Mouse (Mus musculus): ENCODE measurements around the gene Maml3. TPM values are rescaled to one million over a fixed set of nuclear protein-coding genes. Genes with fewer than 3 reads are reported as not detected.

Maml3 gene
- total and polyA plus RNA-seq, 3 experiments: 0.81 to 1.8 (median 0.98) TPM

DNA sequence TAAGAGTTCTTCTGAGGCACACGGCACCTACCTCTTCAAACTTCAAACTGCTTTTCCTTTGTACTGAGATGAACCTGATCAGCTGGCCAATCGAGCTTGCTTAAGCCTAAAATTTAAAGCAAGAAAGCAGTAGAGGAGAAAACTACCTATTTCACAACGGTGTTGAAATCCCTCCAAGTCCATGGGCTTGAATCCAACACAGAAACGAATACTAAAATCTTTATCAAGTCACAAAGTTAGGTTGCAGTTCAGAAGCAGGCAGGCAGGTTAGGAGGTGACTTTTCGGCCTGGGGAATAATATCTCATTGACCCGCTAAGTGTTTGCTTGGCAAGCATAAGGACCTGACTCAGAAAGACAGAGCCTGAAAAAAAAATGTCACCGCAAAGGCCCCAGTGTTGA, 64.9 kb downstream of the Maml3 start:
- H3K9ac ChIP-seq (ENCODE audit: insufficient read depth, low read depth): no peak overlapping the region
- DNase-seq (ENCODE audit: extremely low read depth): no peak
- in situ Hi-C loops (cut with MboI; ENCODE audit: low pct_ligation_motif_present, low pct_unique_long_range_greater_than_20kb, low sequenced_read_pairs): no loop called here

DNA sequence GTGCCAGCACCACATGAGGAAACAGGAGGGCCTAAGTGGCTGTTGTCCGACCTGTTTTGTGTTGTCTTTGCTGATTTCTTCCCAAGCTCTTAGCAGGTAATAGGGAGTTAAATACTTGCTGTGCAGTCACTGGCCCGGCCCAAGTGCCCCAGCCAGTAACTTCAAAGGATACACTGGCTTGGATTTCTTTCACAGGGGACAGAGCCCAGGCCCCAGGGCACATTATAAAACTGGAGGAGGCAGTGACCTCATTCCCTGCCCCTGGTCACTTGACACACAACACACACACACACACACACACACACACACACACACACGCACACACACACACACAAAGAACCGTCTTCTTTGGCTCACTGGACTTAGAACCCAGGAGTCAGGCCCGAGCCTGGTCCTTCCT, 67.6 kb downstream of the Maml3 start:
- Histone ChIP-seq H3K9me3 (replicated peaks; ENCODE audit: low read length) (no peaks in the 10 kb centered on the region), H3K27me3 (replicated peaks) (no peaks in the 10 kb centered on the region), H3K36me3 (replicated peaks in 1 of 2; ENCODE audit: control insufficient read depth in 1 of 2, insufficient read depth in 1 of 2, low read length in 1 of 2) (no peaks in the 10 kb centered on the region), H3K27ac (ENCODE audit: insufficient read depth, low read depth) (no peak overlapping the region), H3K4me3 (replicated peaks in 1 of 3; ENCODE audit: low read depth in 2 of 3, low read length in 2 of 3, poor library complexity in 1 of 3) (no peak overlapping the region), H3K9ac (ENCODE audit: insufficient read depth, low read depth) (no peak overlapping the region), H3K4me1 (ENCODE audit: control insufficient read depth in 1 of 2, insufficient read depth in 2 of 2) (peaks cover 0 to 23% of the 10 kb centered on the region in 2 experiments; a peak in 2 of 4 replicates), H3K4me2 (ENCODE audit: insufficient read depth, low read depth, poor library complexity, severe bottlenecking) (no peak overlapping the region), H3K79me2 (replicated peaks; ENCODE audit: control insufficient read depth, extremely low read depth, insufficient read depth, poor library complexity, severe bottlenecking) (no peaks in the 10 kb centered on the region)
- in situ Hi-C loops (cut with MboI; ENCODE audit: low pct_ligation_motif_present, low pct_unique_long_range_greater_than_20kb, low sequenced_read_pairs): no loop called here
- dilution Hi-C loops (cut with MboI; ENCODE audit: extremely low pct_ligation_motif_present, extremely low pct_unique_long_range_greater_than_20kb, low sequenced_read_pairs): no loop called here
- no peak for TF ChIP-seq MAFK (IDR thresholded peaks at IDR 0.05; ENCODE audit: insufficient replicate concordance, low read length)
- TF ChIP-seq PAX5 (IDR thresholded peaks at IDR 0.05; ENCODE audit: low read length): no peak
- no peak for TF ChIP-seq ZNF384 (IDR thresholded peaks at IDR 0.05; ENCODE audit: low read depth, low read length)
- no peak for TF ChIP-seq MXI1 (IDR thresholded peaks at IDR 0.05; ENCODE audit: low read depth, low read length)
- no peak for TF ChIP-seq MEF2A (IDR thresholded peaks at IDR 0.05; ENCODE audit: borderline replicate concordance, low read depth, low read length)
- no peak for DNase-seq (ENCODE audit: extremely low read depth)

More for the DNA sequence above, 64.9 kb downstream of the Maml3 start:
- H3K9me3 ChIP-seq (replicated peaks; ENCODE audit: low read length): no peaks in the 10 kb centered on the region
- H3K27me3 ChIP-seq (replicated peaks): no peaks in the 10 kb centered on the region
- dilution Hi-C loops (cut with MboI; ENCODE audit: extremely low pct_ligation_motif_present, extremely low pct_unique_long_range_greater_than_20kb, low sequenced_read_pairs): no loop called here
- H3K4me2 ChIP-seq (ENCODE audit: insufficient read depth, low read depth, poor library complexity, severe bottlenecking): no peak overlapping the region
- no peak overlapping the region for H3K4me3 ChIP-seq (replicated peaks in 1 of 3; ENCODE audit: low read depth in 2 of 3, low read length in 2 of 3, poor library complexity in 1 of 3)
- no peak overlapping the region for H3K27ac ChIP-seq (ENCODE audit: insufficient read depth, low read depth)
- H3K79me2 ChIP-seq (replicated peaks; ENCODE audit: control insufficient read depth, extremely low read depth, insufficient read depth, poor library complexity, severe bottlenecking): no peaks in the 10 kb centered on the region
- peaks cover 0 to 29% of the 10 kb centered on the region in 2 experiments; a peak in 2 of 4 replicates for H3K4me1 ChIP-seq (ENCODE audit: control insufficient read depth in 1 of 2, insufficient read depth in 2 of 2)
- no peaks in the 10 kb centered on the region for H3K36me3 ChIP-seq (replicated peaks in 1 of 2; ENCODE audit: control insufficient read depth in 1 of 2, insufficient read depth in 1 of 2, low read length in 1 of 2)
- TF ChIP-seq PAX5 (IDR thresholded peaks at IDR 0.05; ENCODE audit: low read length) (no peak), NRF1 (IDR thresholded peaks at IDR 0.05; ENCODE audit: low read depth, low read length) (no peak)

DNA sequence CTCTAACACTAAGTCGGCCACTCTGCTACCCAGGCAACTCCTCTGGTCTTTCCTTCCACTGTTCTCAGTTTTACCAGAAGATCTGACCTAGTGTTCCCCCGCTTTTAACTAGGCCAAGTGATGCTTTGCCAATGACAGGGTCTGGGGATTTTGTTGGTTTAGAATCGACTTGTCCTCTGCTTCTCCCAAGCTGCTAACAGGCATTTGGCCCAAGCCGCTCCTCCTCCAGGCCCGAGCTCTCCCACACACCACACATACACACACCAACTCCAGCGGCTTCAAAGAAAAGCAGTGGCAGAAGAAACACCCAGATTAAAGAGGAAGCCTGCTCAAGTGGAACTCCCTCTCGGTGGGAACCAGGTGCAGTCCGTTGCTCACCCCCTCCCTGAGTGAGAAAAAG, 69.5 kb downstream of the Maml3 start:
- no peaks in the 10 kb centered on the region for H3K9me3 ChIP-seq (replicated peaks; ENCODE audit: low read length)
- no peak overlapping the region for H3K4me2 ChIP-seq (ENCODE audit: insufficient read depth, low read depth, poor library complexity, severe bottlenecking)
- in situ Hi-C loops (cut with MboI; ENCODE audit: low pct_ligation_motif_present, low pct_unique_long_range_greater_than_20kb, low sequenced_read_pairs) (no loop called here), dilution Hi-C loops (cut with MboI; ENCODE audit: extremely low pct_ligation_motif_present, extremely low pct_unique_long_range_greater_than_20kb, low sequenced_read_pairs) (no loop called here)
- H3K79me2 ChIP-seq (replicated peaks; ENCODE audit: control insufficient read depth, extremely low read depth, insufficient read depth, poor library complexity, severe bottlenecking): no peaks in the 10 kb centered on the region
- no peak overlapping the region for H3K27ac ChIP-seq (ENCODE audit: insufficient read depth, low read depth)
- no peak for TF ChIP-seq HCFC1 (IDR thresholded peaks at IDR 0.05; ENCODE audit: low read depth, low read length)
- no peak for TF ChIP-seq ETS1 (conservative IDR thresholded peaks at IDR 0.05; ENCODE audit: low read depth, low read length)
- TF ChIP-seq PAX5 (IDR thresholded peaks at IDR 0.05; ENCODE audit: low read length): no peak
- TF ChIP-seq ZMIZ1 (IDR thresholded peaks at IDR 0.05; ENCODE audit: low read depth, low read length): no peak
- TF ChIP-seq CHD2 (IDR thresholded peaks at IDR 0.05; ENCODE audit: low read length): no peak
- TF ChIP-seq MXI1 (IDR thresholded peaks at IDR 0.05; ENCODE audit: low read depth, low read length): no peak
- TF ChIP-seq UBTF (IDR thresholded peaks at IDR 0.05; ENCODE audit: low read depth, low read length): no peak
- no peak for TF ChIP-seq SIN3A (IDR thresholded peaks at IDR 0.05; ENCODE audit: low read length)
- no peak for TF ChIP-seq JUN (IDR thresholded peaks at IDR 0.05; ENCODE audit: insufficient read depth, low read depth, low read length)
- no peak for TF ChIP-seq RAD21 (IDR thresholded peaks at IDR 0.05; ENCODE audit: low read depth, low read length)
- TF ChIP-seq NELFE (IDR thresholded peaks at IDR 0.05; ENCODE audit: low read depth, low read length): no peak
- TF ChIP-seq POLR2AphosphoS2 (IDR thresholded peaks at IDR 0.05; ENCODE audit: low read depth, low read length): no peak
- H3K4me1 ChIP-seq (ENCODE audit: control insufficient read depth in 1 of 2, insufficient read depth in 2 of 2): peaks cover 0 to 21% of the 10 kb centered on the region in 2 experiments; a peak in 2 of 4 replicates
- no peaks in the 10 kb centered on the region for H3K27me3 ChIP-seq (replicated peaks)
- no peak for DNase-seq (ENCODE audit: extremely low read depth)
- no peaks in the 10 kb centered on the region for H3K36me3 ChIP-seq (replicated peaks in 1 of 2; ENCODE audit: control insufficient read depth in 1 of 2, insufficient read depth in 1 of 2, low read length in 1 of 2)
- no peak overlapping the region for H3K4me3 ChIP-seq (replicated peaks in 1 of 3; ENCODE audit: low read depth in 2 of 3, low read length in 2 of 3, poor library complexity in 1 of 3)
- no peak overlapping the region for H3K9ac ChIP-seq (ENCODE audit: insufficient read depth, low read depth)

Measured in CH12.LX (cell line).